Mouse (Mus musculus) C2C12 (cell line): ENCODE results near the gene Pex13. TPM values are rescaled to one million over a fixed set of nuclear protein-coding genes. Genes with fewer than 3 reads are reported as not detected.

ENCODE experiments used
- H3K27me3 ChIP-seq: one replicate; pipeline ENCODE4 v1.6.1; 2011; ENCODE audit not compliant: control insufficient read depth, insufficient read depth, insufficient read length
- H3K36me3 ChIP-seq: one replicate; pipeline ENCODE4 v1.6.1; 2011; ENCODE audit not compliant: control insufficient read depth, insufficient read depth
- H3K4me3 ChIP-seq: one replicate; pipeline ENCODE4 v1.5.1; 2011; ENCODE audit warnings: mild to moderate bottlenecking, control low read depth; ENCODE audit not compliant: poor library complexity, insufficient read depth, severe bottlenecking
- H3K79me2 ChIP-seq: one replicate; pipeline ENCODE4 v1.6.1; 2011; ENCODE audit not compliant: control insufficient read depth, insufficient read depth
- H3K79me3 ChIP-seq: one replicate; pipeline ENCODE4 v1.6.1; 2011; ENCODE audit warnings: low read depth, control low read depth
- H3ac ChIP-seq: one replicate; pipeline ENCODE3; 2011; ENCODE audit warnings: low read depth; ENCODE audit not compliant: control insufficient read depth, insufficient read length
- CEBPB ChIP-seq: IDR thresholded peaks from one replicate; pipeline ENCODE4 v1.6.1; 2011; ENCODE audit warnings: low read depth, mild to moderate bottlenecking, control low read depth, moderate library complexity
- CTCF ChIP-seq: IDR thresholded peaks from one replicate; pipeline ENCODE4 v1.5.1; 2011; ENCODE audit not compliant: control insufficient read depth, insufficient read depth, insufficient read length
- FOSL1 ChIP-seq: IDR thresholded peaks from one replicate; pipeline ENCODE4 v1.8.0; 2011; ENCODE audit warnings: mild to moderate bottlenecking, low read length; ENCODE audit not compliant: poor library complexity, insufficient read depth, severe bottlenecking
- MAX ChIP-seq: IDR thresholded peaks from one replicate; pipeline ENCODE4 v1.6.1; 2011; ENCODE audit warnings: mild to moderate bottlenecking, control low read depth
- MYOD1 ChIP-seq: IDR thresholded peaks from one replicate; pipeline ENCODE4 v1.6.1; 2011; ENCODE audit warnings: low read depth; ENCODE audit not compliant: control insufficient read depth, insufficient read length
- MYOG ChIP-seq: IDR thresholded peaks from one replicate; pipeline ENCODE4 v1.6.1; 2011; ENCODE audit not compliant: control insufficient read depth, insufficient read length; ENCODE audit errors: extremely low read depth
- USF1 ChIP-seq: IDR thresholded peaks from one replicate; pipeline ENCODE4 v1.6.1; 2011; ENCODE audit warnings: low read depth, mild to moderate bottlenecking, control low read depth, moderate library complexity
- polyA plus RNA-seq: library from polyadenylated mRNA; unstranded; fragments of >200 nt; fragmentation: generic; extraction: Trizol; gene quantifications from one replicate; pipeline ENCODE4 v1.2.1, GENCODE M21; 2012; ENCODE audit warnings: missing spikeins

Pex13 gene
- polyA plus RNA-seq, 1 experiment, result 5.6 TPM

- Histone ChIP-seq H3ac (no peak overlapping the region), H3K27me3 (no peaks in the 10 kb centered on the region), H3K79me2 (peaks cover 10% of the 10 kb centered on the region), H3K4me3 (no peak overlapping the region), H3K79me3 (no peaks in the 10 kb centered on the region), H3K36me3 (peaks cover 33% of the 10 kb centered on the region)
- TF ChIP-seq MAX (no peak), CTCF (no peak), USF1 (no peak), MYOG (no peak), CEBPB (no peak), FOSL1 (no peak), MYOD1 (no peak)
These were observed 18.3 kb downstream of the Pex13 start for GRCm38 (mm10) chr11:23647431-23647830.

GRCm38 (mm10) chr11:23634573-23634972, 31.2 kb downstream of the Pex13 start:
- no peaks in the 10 kb centered on the region for H3K79me3 ChIP-seq
- no peaks in the 10 kb centered on the region for H3K27me3 ChIP-seq
- TF ChIP-seq CEBPB, result no peak
- TF ChIP-seq CTCF, result no peak
- no peak for TF ChIP-seq MYOG
- TF ChIP-seq USF1, result no peak
- TF ChIP-seq FOSL1, result no peak
- TF ChIP-seq MYOD1, result no peak
- no peak for TF ChIP-seq MAX
- no peak overlapping the region for H3K4me3 ChIP-seq
- no peaks in the 10 kb centered on the region for H3K79me2 ChIP-seq
- H3K36me3 ChIP-seq, result peaks cover 4% of the 10 kb centered on the region
- no peak overlapping the region for H3ac ChIP-seq

GRCm38 (mm10) chr11:23633879-23634215, 31.9 kb downstream of the Pex13 start:
- Histone ChIP-seq H3K79me2 (no peaks in the 10 kb centered on the region), H3K36me3 (peaks cover 4% of the 10 kb centered on the region), H3K4me3 (peak overlapping the region; percentile 71), H3K79me3 (no peaks in the 10 kb centered on the region), H3ac (peak overlapping the region; percentile 44), H3K27me3 (no peaks in the 10 kb centered on the region)
- TF ChIP-seq USF1 (no peak), MYOD1 (no peak), FOSL1 (no peak), MYOG (no peak), CEBPB (no peak), CTCF (no peak), MAX (no peak)

GRCm38 (mm10) chr11:23632945-23633878, 32.5 kb downstream of the Pex13 start, which contains the start of gene 0610010F05Rik:
Gene 0610010F05Rik, minus strand, starts transcription at chr11:23633639.
- no peak for TF ChIP-seq MAX
- TF ChIP-seq FOSL1, result no peak
- TF ChIP-seq USF1, result no peak
- TF ChIP-seq MYOD1, result no peak
- TF ChIP-seq MYOG, result no peak
- no peak for TF ChIP-seq CTCF
- TF ChIP-seq CEBPB, result no peak
- Histone ChIP-seq H3K79me2 (no peaks in the 10 kb centered on the region), H3K4me3 (peak within 1 kb of the TSS; percentile 71), H3ac (peak within 1 kb of the TSS; percentile 72), H3K79me3 (no peaks in the 10 kb centered on the region), H3K27me3 (no peaks in the 10 kb centered on the region), H3K36me3 (peaks cover 10% of the 10 kb centered on the region)

GRCm38 (mm10) chr11:23630664-23631063, 35.1 kb downstream of the Pex13 start:
- peaks cover 15% of the 10 kb centered on the region for H3K36me3 ChIP-seq
- TF ChIP-seq MYOG (no peak), FOSL1 (no peak), MYOD1 (no peak), CEBPB (no peak), MAX (no peak), CTCF (no peak), USF1 (no peak)
- no peaks in the 10 kb centered on the region for H3K79me2 ChIP-seq
- no peaks in the 10 kb centered on the region for H3K27me3 ChIP-seq
- H3ac ChIP-seq, result no peak overlapping the region
- H3K4me3 ChIP-seq, result no peak overlapping the region
- no peaks in the 10 kb centered on the region for H3K79me3 ChIP-seq
